Mouse (Mus musculus) left cerebral cortex, adult 8-10 months (tissue): ENCODE results near the gene Slc10a1. TPM values are rescaled to one million over a fixed set of nuclear protein-coding genes. Genes with fewer than 3 reads are reported as not detected.

ENCODE experiments used
- DNase-seq, 2 experiments: peaks; one replicate each; pipeline ENCODE4 v3.0.0; 2022; ENCODE audit warnings: low spot score in 2 of 2
- total RNA-seq, 4 experiments: library from RNA; stranded (reverse); gene quantifications; 2 replicates each; pipeline ENCODE4 v1.2.4; 2022

The Slc10a1 gene
- total RNA-seq, 4 experiments from 2014 or later = not detected

DNA sequence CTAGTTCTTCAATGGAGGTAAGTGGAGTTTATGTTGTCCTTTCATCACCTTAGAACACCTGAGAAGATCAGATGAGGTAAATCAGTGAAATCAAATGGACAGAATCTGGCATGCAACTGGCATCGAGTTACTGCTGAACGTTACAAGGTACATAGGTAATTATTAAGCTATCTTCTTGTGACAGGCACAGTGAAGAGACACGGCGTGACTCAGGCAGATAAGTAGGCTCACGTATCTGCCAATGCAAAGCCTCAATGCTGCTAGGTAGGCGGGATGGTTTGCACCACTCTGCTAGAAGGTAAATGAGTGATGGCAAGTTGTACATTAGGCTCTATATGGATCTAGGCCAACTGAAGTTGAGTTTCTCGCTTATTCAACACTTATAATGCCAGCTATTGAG is 38.4 kb downstream of the Slc10a1 start:
- no peak for DNase-seq

DNA sequence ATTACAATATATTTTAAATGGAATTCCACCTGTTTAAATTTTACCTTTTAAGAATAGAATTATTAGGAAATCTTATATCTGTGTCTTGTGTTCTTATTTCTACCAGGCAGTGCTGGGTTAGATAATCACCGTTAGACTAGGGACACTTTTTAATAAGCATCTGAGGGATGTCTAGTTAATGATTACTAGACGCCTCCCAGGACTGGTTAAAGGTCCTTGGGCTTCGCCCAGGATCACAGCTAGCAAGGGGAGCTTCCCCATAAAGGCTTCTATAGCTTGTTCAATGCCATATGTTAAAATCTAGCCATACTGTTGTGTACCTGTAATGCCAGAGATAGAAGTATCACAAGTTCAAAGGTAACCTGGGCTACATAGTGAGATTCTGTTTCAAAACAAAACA is 39.6 kb downstream of the Slc10a1 start:
- no peak for DNase-seq

DNA sequence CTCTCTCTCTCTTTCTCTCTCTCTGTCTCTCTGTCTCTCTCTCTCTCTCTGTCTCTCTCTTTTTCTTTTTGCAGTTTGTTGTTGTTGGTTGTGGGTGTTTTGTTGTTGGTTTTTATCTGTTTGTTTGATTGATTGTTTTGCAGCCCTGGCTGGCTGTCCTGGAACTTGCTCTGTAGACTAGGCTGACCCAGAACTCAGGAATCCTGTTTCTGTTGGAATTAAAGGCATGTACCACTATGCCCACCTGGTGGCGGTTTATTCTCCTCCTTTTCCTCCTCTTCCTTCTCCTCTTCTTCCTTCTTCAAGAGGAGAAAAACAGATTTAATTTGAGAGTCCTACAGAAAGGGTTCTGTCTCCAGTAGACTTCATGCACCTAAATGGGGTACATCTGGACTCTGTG is 41.0 kb downstream of the Slc10a1 start:
- no peak for DNase-seq

DNA sequence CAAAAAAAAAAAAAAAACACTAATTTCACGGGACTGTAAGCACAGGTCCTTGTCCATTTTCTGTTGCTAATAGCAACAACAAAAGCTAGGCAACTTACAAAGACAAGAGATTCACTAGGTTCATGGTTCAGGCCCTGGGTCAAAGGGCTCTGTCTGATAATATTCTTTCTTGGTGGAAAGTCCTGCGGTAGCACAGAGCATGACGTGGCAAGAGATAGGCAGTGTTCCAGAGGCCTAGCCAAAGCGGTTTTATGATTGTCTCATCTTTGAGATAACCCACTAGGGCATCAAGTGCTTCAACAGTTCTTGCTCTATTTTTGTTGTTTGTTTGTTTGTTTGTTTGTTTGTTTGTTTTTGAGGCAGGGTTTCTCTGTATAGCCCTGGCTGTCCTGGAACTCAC is 42.0 kb downstream of the Slc10a1 start:
- no peak for DNase-seq

DNA sequence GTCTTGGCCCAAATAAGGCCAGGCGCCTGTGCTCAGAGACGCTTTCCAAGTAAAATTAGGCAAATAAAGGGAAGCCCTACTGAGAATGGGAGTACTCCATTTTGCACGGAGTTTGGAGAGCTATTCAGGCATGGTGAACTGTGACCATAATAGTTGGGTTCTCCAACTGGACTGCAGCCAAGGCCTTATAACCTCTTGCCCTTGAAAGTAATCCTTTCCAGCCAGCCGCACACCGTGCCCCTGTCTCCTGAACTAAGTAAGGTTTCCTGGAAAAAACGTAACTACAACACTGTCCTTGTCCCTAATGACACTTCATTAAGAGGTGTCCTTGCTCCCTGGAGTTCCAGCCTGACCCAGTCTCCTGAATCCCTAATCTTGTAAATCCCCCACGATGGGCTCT is 42.6 kb downstream of the Slc10a1 start:
- DNase-seq = no peak

DNA sequence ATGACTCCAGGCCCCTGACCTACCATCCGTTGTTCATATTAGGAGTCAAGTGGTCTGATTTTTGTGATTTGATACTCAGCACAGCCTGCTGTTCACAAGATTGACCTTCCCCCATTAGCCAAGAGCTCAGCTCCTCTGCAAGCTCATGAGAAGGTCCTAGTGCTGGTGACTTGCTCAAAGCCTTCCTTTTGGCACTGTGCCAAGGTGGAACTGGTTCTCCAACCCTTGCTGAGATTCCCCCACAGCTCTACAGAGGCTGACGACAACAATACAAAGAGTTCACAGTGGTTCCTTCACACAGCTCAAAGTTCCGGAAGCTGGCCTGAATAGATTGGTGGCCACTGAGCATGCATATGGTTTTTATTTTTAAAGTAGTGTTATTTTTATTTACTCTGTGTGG is 44.3 kb downstream of the Slc10a1 start:
- no peak for DNase-seq

DNA sequence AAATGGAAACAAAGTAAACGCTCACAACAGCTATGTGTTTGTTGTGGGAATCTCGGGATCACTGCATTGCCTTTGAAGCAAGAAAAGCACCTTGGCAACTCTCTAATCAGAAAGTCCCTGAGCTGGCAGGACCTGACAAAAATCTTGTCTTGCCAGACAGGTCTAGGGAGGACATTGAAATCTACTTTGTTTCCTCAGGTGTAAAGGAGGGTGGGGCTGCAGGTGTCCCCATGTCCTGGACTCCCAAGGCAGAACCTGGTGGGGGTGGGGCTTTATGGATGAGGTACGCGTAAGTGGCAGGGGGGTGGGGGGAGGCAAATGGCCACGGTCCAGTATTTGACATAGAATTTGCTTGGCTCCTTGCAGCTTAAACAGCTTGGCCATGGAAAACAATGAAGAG is 44.9 kb downstream of the Slc10a1 start:
- no peak for DNase-seq

DNA sequence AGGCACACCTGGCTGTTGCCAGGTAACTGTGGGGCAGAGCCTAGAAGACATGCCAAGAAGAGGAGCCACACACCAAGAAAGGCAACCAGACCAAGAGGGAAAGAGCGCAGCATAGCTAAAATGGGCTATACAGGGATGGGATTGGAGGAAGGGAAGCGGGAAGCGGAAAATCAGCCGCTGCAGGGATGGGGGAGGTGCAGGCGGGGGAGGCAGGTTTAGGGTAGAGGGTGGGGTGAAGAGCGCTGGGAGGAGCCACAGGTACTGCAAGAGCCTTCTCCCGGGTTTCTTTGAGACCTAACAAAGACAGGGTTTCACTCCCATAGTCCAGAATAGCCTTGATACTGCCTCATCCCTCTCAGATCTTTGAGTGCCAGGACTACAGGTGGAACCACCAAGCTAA is 45.6 kb downstream of the Slc10a1 start:
- no peak for DNase-seq

DNA sequence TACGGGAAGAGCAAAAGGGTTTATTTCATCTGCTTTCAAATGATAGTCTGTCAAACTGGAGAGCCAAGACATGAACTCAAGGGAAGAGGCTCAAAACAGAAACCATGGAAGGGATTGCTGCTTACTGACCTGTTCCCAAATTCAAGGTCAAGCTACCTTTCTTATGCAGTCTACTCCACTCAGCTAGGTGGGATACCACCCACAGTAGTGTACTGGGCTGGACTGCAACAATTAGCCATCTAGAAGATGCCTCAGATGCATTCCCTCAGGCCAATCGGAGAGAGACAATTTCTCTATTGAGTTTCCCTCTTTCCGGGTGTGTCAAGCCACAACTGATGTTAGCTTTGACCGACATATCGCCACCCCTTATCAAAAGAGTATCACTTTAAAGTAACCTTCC is 47.2 kb downstream of the Slc10a1 start:
- DNase-seq = no peak

DNA sequence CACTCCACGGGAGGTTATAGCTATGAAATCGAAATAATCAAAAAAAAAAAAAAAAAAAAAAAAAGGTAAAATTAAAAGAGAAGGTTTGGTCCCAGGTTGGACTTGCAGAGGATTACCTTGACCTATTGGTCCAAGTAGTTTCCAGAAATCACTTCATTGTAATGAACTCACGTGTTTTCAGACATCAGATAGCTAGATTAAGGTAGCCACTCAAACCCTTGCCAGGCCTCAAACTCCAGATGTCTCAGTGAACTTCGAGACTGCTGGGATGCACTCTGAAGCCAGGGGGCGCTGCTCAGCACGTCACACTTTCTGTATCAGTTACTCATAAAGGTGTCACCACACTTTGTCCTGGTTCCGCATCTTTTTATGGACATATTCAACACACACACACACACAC is 50.7 kb downstream of the Slc10a1 start:
- DNase-seq = no peak

DNA sequence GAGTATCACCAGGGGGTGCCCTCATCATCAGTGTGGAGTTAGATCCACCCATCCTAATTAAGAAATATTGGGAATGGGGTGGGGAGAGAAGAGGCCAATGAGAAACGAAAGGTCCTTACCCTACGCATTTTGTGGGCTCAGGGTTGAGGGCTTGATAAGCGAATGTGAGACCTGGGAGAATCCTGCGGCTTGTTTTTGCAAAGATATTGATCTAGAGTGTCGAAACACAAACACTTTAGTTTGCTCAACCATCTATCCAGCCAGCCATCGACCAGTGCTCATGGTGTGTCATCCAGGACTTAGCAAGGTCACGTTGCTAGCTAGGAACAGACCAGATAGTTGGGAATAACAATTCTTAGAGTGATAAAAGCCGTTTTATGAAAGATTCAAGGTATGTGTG is 58.9 kb downstream of the Slc10a1 start:
- DNase-seq = no peak

Other genes with a start within 250 kb of the Slc10a1 start
- 10 to 100 TPM; 12.9 to 14.9 (median 13.8) TPM for gene Ccdc177, start 208.0 kb downstream of the Slc10a1 start, total RNA-seq
- 10 to 100 TPM; 34.7 to 38.2 (median 35.5) TPM for gene Susd6, start 178.2 kb downstream of the Slc10a1 start, total RNA-seq
- 100 to 1,000 TPM; 286 to 385 (median 329) TPM for gene Srsf5, start 23.2 kb downstream of the Slc10a1 start, total RNA-seq
- 10 to 100 TPM in 2 of 4 experiments, 1 to 10 TPM in 2; 7.4 to 12.4 (median 10.1) TPM for gene Smoc1, start 58.1 kb upstream of the Slc10a1 start, total RNA-seq